Mouse (Mus musculus): ENCODE results near the gene Sgpp2. TPM values are rescaled to one million over a fixed set of nuclear protein-coding genes. Genes with fewer than 3 reads are reported as not detected.

Sgpp2 gene
- 0.87 and 1.0 TPM in 2 replicates for polyA plus RNA-seq (2012; rRNA removed)

GRCm38 (mm10) chr1:78310021-78310752 is at the start of gene Sgpp2:
Gene Sgpp2 (plus strand): TSS chr1:78310345.
- DNase-seq (ENCODE audit: low spot score), result peak; percentile 26

- no peak for DNase-seq (ENCODE audit: low spot score)
These were observed 42.6 kb upstream of the Sgpp2 start for GRCm38 (mm10) chr1:78267519-78267918.

- no peak for DNase-seq (ENCODE audit: low spot score)
These were observed 37.2 kb upstream of the Sgpp2 start for GRCm38 (mm10) chr1:78272915-78273314.

- no peak for DNase-seq (ENCODE audit: low spot score)
These were observed 31.0 kb upstream of the Sgpp2 start for GRCm38 (mm10) chr1:78279128-78279527.

GRCm38 (mm10) chr1:78292397-78292796 is 17.7 kb upstream of the Sgpp2 start:
- DNase-seq (ENCODE audit: low spot score), result no peak

- no peak for DNase-seq (ENCODE audit: low spot score)
These were observed 10.4 kb upstream of the Sgpp2 start for GRCm38 (mm10) chr1:78299670-78300225.

- DNase-seq (ENCODE audit: low spot score), result no peak
These were observed 1.5 kb upstream of the Sgpp2 start for GRCm38 (mm10) chr1:78308688-78309087.

GRCm38 (mm10) chr1:78309280-78309679 is 865 bp upstream of the Sgpp2 start:
- no peak for DNase-seq (ENCODE audit: low spot score)

GRCm38 (mm10) chr1:78310861-78311341 is 756 bp downstream of the Sgpp2 start:
- no peak for DNase-seq (ENCODE audit: low spot score)

- no peak for DNase-seq (ENCODE audit: low spot score)
These were observed 1.3 kb downstream of the Sgpp2 start for GRCm38 (mm10) chr1:78311482-78311881.

GRCm38 (mm10) chr1:78312917-78313316 is 2.8 kb downstream of the Sgpp2 start:
- no peak for DNase-seq (ENCODE audit: low spot score)

GRCm38 (mm10) chr1:78313961-78314360 is 3.8 kb downstream of the Sgpp2 start:
- DNase-seq (ENCODE audit: low spot score), result no peak

- no peak for DNase-seq (ENCODE audit: low spot score)
These were observed 8.1 kb downstream of the Sgpp2 start for GRCm38 (mm10) chr1:78318089-78318760.

GRCm38 (mm10) chr1:78320291-78320690 is 10.1 kb downstream of the Sgpp2 start:
- no peak for DNase-seq (ENCODE audit: low spot score)

- no peak for DNase-seq (ENCODE audit: low spot score)
These were observed 12.1 kb downstream of the Sgpp2 start for GRCm38 (mm10) chr1:78322098-78322778.

- no peak for DNase-seq (ENCODE audit: low spot score)
These were observed 12.7 kb downstream of the Sgpp2 start for GRCm38 (mm10) chr1:78322844-78323243.

- DNase-seq (ENCODE audit: low spot score), result no peak
These were observed 13.9 kb downstream of the Sgpp2 start for GRCm38 (mm10) chr1:78324044-78324443.

- no peak for DNase-seq (ENCODE audit: low spot score)
These were observed 15.7 kb downstream of the Sgpp2 start for GRCm38 (mm10) chr1:78325851-78326250.

- no peak for DNase-seq (ENCODE audit: low spot score)
These were observed 18.5 kb downstream of the Sgpp2 start for GRCm38 (mm10) chr1:78328646-78329045.

GRCm38 (mm10) chr1:78329861-78330260 is 19.7 kb downstream of the Sgpp2 start:
- DNase-seq (ENCODE audit: low spot score), result no peak

- DNase-seq (ENCODE audit: low spot score), result no peak
These were observed 20.5 kb downstream of the Sgpp2 start for GRCm38 (mm10) chr1:78330620-78331158.

GRCm38 (mm10) chr1:78337726-78338125 is 27.6 kb downstream of the Sgpp2 start:
- no peak for DNase-seq (ENCODE audit: low spot score)

All from urinary bladder, adult 2 months (tissue).